Mouse (Mus musculus): ENCODE measurements at regions not wholly inside any gene's neighbourhood (a gene's known extent, or its start where the extent isn't known, plus 50 kb on each side); places are given as distances from the start of the nearest gene placed in this dataset.
A peak's percentile ranks its signal among the peaks of the same experiment; 100 is the strongest.
"Not testable (repeated sequence)": the region's sequence is repeated elsewhere in the genome, so short reads cannot be mapped to it uniquely, and the experiment has no call there.

DNA sequence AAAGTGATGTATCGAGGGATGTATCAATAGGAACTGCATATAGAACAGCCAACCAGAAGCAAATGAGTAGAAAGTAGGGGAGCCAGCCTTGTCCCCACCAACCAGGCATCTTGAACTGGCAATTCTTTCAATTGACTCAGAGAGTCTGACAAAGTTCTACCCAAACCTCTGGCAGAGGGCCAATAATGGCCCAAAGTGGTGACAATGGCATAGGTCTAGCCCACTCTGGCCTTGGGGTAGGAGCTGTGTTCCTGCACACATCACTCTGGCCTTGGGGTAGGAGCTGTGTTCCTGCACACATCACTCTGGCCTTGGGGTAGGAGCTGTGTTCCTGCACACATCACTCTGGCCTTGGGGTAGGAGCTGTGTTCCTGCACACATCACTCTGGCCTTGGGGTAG is 373.5 kb downstream of the Tcerg1l start:
- DNase-seq, result not testable (repeated sequence)

DNA sequence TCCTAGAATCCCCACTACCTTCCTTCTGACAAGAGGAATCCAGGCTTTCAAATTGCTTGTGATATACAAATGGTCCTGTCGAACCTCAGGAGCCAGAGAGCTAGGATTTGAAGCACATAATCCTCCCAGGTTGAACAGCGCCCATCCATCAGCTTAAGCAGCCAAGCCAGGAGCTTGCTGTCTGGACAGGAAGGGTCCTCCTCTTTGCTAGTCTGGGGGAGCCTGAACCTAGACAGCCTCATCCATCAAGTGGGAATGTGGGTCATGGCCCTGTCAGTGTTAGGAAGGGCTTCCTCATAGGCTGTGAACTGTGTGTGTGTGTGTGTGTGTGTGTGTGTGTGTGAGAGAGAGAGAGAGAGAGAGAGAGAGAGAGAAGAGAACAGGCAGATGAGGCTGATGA is 345.8 kb downstream of the Tcerg1l start:
- no peak for DNase-seq

DNA sequence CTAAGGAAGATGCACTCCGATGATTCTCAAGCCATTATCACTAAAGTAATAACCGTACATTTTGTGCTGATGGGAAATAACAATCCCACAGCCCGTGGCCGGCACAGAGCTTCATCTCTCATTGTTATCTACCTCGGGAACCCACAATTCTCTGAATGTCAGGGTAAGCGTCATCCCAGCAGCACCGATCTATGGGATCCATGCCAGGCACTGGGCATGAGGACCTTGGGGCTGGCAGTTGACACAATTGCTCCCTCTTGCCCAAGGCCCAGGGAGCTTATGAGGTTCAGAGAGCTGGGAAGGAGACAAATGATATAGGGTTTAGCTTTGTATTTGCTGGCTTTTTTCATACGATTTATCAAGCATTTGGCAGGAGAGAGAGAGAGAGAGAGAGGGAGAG is 342.8 kb downstream of the Tcerg1l start:
- DNase-seq, result no peak

DNA sequence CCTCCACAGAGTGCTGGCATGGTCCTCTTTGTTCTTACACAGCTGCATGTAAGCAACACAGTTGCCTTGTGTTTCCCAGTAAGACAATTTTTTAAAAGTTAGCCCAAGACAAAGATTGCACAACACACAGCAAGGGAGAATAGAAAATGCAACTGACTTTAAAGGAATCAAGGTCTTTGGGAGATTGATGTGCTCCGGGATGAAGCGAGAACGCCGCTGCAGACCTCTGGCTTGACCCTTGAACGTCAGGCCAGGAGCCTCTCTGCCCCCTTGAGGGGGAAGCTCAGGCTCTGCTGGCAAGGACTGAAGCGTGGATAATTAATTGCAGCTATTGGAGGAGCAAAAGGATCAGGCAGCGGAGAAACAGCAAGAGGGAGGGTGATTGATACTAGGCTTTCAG is 336.4 kb downstream of the Tcerg1l start:
- no peak for DNase-seq

DNA sequence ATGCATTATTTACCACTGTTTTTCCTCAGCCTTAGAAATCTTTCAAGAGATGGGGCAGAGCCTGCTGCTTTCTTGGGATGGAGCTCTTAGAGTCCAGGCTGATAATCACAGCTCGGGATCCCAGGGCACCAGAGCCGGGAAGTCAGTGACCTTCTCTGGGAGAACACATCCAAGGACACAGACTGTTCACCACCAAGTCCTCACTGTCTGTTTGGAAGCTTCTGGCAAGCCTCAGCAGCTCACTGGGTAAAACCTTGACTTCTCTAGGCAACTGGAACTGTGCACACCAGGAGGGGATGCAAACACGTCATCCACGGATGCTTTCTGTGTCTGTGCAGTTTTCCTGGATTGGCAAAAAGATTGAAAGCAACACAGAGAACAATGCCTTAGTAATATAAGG is 330.6 kb downstream of the Tcerg1l start:
- DNase-seq, result no peak

DNA sequence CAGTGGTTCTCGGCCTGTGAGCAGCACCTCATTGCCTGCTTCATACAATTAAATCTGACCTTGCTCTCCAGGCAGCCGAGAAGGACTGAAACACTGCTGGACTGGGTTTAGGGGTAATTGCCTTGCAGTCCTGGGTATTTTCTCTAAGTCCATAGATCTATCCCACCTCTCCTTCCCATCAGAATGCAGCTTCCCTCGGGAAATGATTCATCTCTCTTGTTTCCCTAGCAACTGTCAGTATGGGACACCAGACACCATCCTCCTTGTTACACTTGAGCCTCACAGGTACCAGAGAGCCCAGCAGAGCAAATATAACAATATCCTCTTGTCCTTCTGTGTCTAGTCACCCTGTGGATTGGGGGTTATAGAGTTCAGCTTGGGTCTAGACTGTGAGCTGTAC is 322.3 kb downstream of the Tcerg1l start:
- no peak for DNase-seq

DNA sequence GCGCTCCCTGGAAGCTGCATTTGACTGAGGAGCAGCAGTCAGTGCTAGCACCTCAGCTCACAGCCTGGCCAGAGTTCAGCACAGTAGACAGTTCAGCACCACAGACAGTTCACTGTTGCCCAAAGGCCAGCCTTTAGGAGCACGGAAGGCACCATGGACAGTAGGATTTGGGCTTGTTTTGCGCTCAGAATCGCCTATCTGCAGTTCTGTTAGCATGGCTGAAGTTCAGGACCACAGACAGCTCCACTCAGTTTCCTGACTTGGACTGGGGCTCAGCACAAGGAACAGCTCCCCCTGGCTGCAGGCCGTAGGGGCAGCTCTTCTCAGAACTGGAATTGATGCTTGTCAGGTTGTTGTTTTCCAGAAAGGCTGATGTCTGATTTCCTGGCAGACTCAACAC is 313.6 kb downstream of the Tcerg1l start:
- DNase-seq, result peak; percentile 29

DNA sequence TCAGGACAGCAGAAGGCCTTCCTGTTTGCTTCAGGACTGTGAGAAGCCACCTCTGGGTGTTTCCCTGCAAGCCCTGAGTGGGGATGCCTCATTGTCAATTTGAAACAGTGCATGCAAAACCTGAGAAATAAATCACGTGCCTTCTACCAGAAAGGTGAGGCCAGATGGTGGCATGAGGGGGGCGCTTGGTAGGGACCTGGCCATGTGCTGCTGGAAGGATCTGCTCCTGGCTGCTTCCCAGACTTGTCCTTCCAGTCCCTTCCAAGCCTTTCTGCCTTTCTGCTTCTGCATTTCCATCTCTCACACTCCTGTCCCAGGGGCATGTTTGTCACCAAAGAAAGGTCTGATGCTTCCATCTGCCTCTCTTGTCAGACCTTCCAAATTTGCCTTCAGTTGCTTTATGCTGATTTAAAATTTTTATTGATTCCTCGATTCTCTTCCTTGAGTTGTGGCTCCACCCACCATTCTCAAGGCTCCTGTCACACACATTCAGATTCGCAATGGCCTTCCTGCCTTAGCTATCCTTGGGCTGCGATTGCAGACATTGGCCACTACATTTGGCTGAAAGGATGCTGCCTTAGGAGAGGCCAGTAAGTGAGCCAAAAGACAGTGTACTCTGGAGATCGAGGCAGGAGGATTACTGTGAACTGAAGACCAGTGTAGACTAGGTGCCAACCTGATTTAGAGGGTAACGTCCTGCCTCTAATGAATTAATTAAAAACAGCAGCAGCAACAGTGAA is 289.9 kb downstream of the Tcerg1l start:
- no peak for DNase-seq

DNA sequence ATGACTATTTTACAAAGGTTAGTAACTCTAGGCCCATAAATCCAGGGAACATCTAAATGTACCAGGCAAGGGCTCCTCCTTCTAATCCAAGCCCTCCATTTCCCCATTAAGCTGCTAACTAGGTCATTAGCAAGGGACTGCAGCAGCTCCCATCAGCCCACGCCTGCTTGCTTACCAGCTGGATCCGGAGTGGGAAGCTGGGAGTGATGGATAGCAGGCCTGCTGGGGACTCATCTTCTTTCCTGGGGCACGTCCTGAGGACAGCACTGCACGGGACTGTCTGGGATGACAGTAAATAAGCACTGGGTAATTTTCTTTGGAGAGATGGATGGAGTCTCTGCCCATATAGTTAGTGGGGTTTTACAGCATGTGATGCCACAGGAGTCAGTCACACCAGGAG is 276.0 kb downstream of the Tcerg1l start:
- DNase-seq, result peak; percentile 7

DNA sequence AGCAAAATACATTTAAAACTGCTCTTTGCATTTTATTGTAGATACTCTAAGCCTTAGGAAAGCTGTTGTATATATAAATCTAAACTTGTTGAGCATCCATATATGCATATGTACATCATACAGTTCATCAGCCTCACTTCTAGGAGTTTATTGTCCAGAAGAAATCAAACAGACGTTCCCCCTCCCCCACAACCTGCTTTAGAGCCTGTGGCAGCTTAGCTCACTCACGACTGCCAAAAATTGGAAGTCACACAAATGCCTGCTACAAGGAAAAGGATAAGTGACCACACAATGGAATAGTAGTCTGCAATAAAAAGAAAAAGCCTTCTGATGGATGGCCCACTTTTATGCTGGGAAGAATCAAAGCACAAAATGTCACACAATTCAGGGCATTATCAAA is 267.8 kb downstream of the Tcerg1l start:
- DNase-seq, result no peak

DNA sequence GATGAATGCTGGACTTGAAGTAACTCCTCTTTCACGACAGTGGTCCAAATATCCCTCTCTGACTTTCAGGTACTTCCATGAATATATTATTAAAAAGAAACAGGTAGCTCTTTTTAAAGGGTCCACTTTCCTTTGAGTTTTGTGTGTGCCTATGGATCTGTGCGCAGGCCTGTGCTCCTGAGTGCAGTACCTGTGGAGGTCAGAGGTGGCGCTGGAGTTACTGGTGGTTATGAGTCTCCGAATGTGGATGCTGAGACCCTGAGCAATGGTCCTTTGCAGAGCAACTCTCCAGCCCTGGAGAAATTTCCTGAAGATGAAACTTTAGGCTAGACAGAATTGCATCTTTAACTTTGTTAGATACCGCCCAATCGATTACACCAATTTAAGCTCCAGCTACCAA is 264.1 kb downstream of the Tcerg1l start:
- no peak for DNase-seq

DNA sequence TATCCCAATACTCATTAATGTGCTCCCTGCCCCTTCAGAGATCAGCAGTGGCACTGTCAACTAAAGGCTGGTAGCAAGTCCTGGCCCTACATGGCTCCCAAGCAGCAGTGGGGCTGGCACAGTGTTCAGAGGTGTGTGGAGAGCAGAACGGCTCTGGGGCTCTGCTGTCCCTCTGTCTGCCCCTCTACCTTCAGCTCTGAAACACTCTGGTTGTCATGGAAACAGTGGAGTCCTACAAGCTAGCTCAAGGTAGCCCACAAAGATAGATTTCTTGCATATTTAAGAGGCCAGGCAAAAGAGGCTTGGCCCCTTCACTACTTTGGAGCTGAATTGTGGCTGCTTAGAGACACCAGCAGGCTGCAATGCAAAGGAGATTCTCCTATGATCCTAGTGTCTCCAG is 259.6 kb downstream of the Tcerg1l start:
- no peak for DNase-seq

DNA sequence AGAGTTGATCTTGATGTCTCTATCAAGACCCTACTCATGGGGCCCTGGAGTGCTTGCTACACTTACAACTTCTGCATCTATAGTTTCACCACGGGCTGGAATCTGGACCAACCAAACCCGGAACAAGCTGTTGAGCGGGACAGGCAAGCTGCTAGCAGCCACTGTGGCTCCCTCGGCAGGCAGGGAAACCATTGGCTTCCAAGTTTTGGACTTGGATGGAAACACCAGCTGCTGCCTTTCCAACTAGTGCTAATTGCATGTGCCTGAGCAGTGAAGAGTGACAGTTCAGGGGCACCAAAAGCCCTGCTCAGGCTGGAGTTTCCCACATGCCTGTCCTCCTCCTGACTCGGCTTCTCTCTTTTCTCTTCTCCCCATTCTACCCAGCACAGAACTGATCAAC is 257.8 kb downstream of the Tcerg1l start:
- DNase-seq, result no peak

DNA sequence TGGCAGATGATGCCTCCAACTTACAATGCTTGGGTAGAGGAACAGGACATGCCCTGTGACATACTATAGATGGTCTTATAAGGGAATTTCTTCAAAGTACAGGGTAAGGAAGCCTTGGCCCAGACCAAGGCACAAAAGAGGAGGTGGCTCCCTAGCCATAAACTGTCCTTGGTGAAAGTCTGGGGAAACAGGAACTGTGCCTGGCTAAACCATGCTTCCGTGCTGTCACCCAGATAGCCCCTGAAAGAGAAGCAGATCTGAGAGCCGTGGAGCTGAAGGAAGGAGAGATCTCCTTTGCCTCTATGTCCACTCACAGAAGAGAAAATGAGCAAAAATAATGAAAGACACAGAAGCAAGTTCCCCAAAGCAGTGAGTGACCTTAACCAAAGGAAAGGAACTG is 248.0 kb downstream of the Tcerg1l start:
- DNase-seq, result no peak

DNA sequence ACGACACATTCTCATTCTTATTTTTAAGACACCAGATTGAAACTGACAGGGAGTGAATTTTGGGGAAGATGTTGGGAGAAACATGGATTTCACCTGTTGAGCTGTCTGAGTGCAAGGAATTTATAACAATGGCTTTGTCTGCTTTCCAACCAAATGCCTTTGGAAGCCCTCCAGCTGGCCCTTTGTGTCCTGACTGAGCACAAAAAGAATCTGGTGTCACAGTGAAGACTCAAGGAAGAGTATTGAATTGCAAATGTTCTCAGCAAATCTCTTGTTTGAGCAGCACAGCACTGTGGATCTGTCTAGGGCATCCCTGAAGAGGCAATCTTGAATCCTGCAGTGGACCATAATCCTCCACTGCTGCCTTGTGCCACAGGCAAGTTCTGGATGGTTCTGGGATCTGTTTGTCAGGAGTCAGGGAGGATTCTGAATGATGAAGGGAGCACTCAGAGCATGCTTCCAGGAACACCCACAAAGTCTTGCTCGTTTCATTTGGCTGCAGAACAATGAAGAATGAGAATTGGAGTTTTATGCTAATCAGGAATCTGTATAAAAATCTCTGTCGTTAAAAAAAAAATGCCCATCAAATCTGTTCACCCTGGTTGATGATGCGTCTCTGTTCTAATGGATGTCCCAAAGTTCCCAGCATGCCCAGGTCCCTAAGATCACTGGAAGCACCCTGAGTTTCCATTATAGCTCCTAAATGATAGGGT is 243.9 kb downstream of the Tcerg1l start:
- DNase-seq, result no peak

Measured in right cerebral cortex, postnatal 25 days (tissue).